Mouse (Mus musculus): Measurements from ENCODE around the gene Cda. TPM values are rescaled to one million over a fixed set of nuclear protein-coding genes. Genes with fewer than 3 reads are reported as not detected.

Gene Cda
- 2.7 and 7.4 TPM in 2 replicates for total RNA-seq (2014; rRNA removed; ENCODE audit: low replicate concordance)
- polyA plus RNA-seq (2015; fragmentation: Nextera tagmentation; extraction: Ambion mirVana): 7.0 and 7.6 TPM in 2 replicates

- ATAC-seq (ENCODE audit: insufficient read depth, low read depth): peak; percentile 93
- Histone ChIP-seq H3K27ac (ENCODE audit: low read depth) (peak within 1 kb of the TSS; percentile 61), H3K4me3 (ENCODE audit: low read depth, low read length) (peak within 1 kb of the TSS; percentile 44), H3K9me3 (replicated peaks; ENCODE audit: control insufficient read depth, low read length) (no peaks in the 10 kb centered on the region), H3K9ac (replicated peaks; ENCODE audit: low read depth, low read length) (peak within 1 kb of the TSS; percentile 21; the same call in 1 of the 2 replicates), H3K4me2 (ENCODE audit: low read depth, low read length) (peak within 1 kb of the TSS; percentile 66), H3K36me3 (replicated peaks; ENCODE audit: control insufficient read depth, insufficient read depth, low read length) (no peaks in the 10 kb centered on the region), H3K4me1 (ENCODE audit: control insufficient read depth, insufficient read depth) (peaks cover 15% of the 10 kb centered on the region), H3K27me3 (ENCODE audit: control insufficient read depth, insufficient read depth, low read length) (peaks cover 4% of the 10 kb centered on the region; the same call in 1 of the 2 replicates)
- WGBS: 7% methylated on average over 34 of the region's 34 CpGs
- TF ChIP-seq EP300 (IDR thresholded peaks at IDR 0.05; ENCODE audit: low read depth) (no peak), CTCF (IDR thresholded peaks at IDR 0.05; ENCODE audit: low read depth) (peak; percentile 19; the same call in 1 of the 2 replicates)
- DNase-seq (ENCODE audit: low spot score): peak; percentile 84
These were observed at the start of gene Cda for GRCm38 (mm10) chr4:138367641-138368497. Gene Cda, minus strand, starts transcription at chr4:138367992.

- TF ChIP-seq EP300 (IDR thresholded peaks at IDR 0.05; ENCODE audit: low read depth) (no peak), CTCF (IDR thresholded peaks at IDR 0.05; ENCODE audit: low read depth) (no peak)
- DNase-seq (ENCODE audit: low spot score) (no peak), ATAC-seq (ENCODE audit: insufficient read depth, low read depth) (no peak)
- H3K4me3 ChIP-seq (ENCODE audit: low read depth, low read length): no peak overlapping the region
- H3K4me1 ChIP-seq (ENCODE audit: control insufficient read depth, insufficient read depth): no peaks in the 10 kb centered on the region
- H3K36me3 ChIP-seq (replicated peaks; ENCODE audit: control insufficient read depth, insufficient read depth, low read length): no peaks in the 10 kb centered on the region
- WGBS: 58% methylated on average over 5 of the region's 5 CpGs
- no peak overlapping the region for H3K4me2 ChIP-seq (ENCODE audit: low read depth, low read length)
- H3K9me3 ChIP-seq (replicated peaks; ENCODE audit: control insufficient read depth, low read length): no peaks in the 10 kb centered on the region
- no peak overlapping the region for H3K27ac ChIP-seq (ENCODE audit: low read depth)
- H3K27me3 ChIP-seq (ENCODE audit: control insufficient read depth, insufficient read depth, low read length): peaks cover 16% of the 10 kb centered on the region; the same call in 1 of the 2 replicates
- H3K9ac ChIP-seq (replicated peaks; ENCODE audit: low read depth, low read length): no peak overlapping the region
These were observed 48.6 kb upstream of the Cda start for GRCm38 (mm10) chr4:138416414-138416813.

DNA sequence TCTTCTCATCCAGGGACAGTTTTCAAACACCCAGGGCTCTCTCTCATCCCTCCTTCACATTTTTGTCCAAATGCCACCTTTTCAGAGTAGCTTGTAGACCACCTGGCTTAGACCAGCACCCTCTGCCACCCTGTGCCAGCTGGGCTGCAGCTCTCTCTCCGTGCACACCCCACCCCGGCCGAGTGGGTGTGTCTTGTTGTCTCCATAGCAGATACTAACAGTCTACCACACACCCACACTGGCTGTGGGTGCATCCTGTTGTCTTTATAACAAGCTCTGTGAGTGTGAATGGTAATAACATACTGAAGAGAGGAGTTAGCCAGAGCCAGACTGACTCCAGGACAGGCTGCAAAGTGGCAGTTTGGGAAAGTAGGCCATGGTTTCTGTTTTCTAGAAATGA lies 48.2 kb upstream of the Cda start:
- Histone ChIP-seq H3K27ac (ENCODE audit: low read depth) (no peak overlapping the region), H3K36me3 (replicated peaks; ENCODE audit: control insufficient read depth, insufficient read depth, low read length) (no peaks in the 10 kb centered on the region), H3K9ac (replicated peaks; ENCODE audit: low read depth, low read length) (no peak overlapping the region), H3K4me2 (ENCODE audit: low read depth, low read length) (no peak overlapping the region), H3K27me3 (ENCODE audit: control insufficient read depth, insufficient read depth, low read length) (peaks cover 19% of the 10 kb centered on the region; the same call in 1 of the 2 replicates), H3K4me3 (ENCODE audit: low read depth, low read length) (no peak overlapping the region), H3K9me3 (replicated peaks; ENCODE audit: control insufficient read depth, low read length) (no peaks in the 10 kb centered on the region), H3K4me1 (ENCODE audit: control insufficient read depth, insufficient read depth) (no peaks in the 10 kb centered on the region)
- DNase-seq (ENCODE audit: low spot score) (no peak), ATAC-seq (ENCODE audit: insufficient read depth, low read depth) (no peak)
- 64% methylated on average over 3 of the region's 3 CpGs for WGBS
- no peak for TF ChIP-seq CTCF (IDR thresholded peaks at IDR 0.05; ENCODE audit: low read depth)
- TF ChIP-seq EP300 (IDR thresholded peaks at IDR 0.05; ENCODE audit: low read depth): no peak

DNA sequence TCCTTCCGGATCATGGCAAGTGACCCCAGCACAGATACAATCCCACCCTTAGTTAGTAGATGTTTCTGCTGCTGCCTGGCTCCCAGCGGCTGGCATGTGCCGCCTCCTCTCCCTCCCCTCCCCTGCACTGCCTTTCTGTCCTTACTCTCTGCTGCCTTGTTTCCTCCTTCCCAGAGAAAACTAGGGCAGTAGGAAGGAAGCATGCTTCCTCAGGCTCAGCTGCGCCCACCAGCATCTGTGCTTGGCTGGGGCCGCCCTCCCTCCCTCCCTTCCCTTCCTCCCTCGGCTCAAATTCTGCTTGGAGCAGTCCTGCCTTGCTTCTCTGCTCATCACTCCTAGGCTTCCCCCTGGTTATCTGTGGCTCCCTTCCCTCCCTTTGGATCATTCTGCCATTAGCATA lies 46.9 kb upstream of the Cda start:
- H3K4me3 ChIP-seq (ENCODE audit: low read depth, low read length): no peak overlapping the region
- no peaks in the 10 kb centered on the region for H3K9me3 ChIP-seq (replicated peaks; ENCODE audit: control insufficient read depth, low read length)
- 0 out of 2 replicates have a peak overlapping the region, but pooled peaks have one; percentile 30 for H3K27ac ChIP-seq (ENCODE audit: low read depth)
- TF ChIP-seq CTCF (IDR thresholded peaks at IDR 0.05; ENCODE audit: low read depth) (no peak), EP300 (IDR thresholded peaks at IDR 0.05; ENCODE audit: low read depth) (no peak)
- DNase-seq (ENCODE audit: low spot score): no peak
- 8% methylated on average over 6 of the region's 6 CpGs for WGBS
- peaks cover 21% of the 10 kb centered on the region; the same call in 1 of the 2 replicates for H3K27me3 ChIP-seq (ENCODE audit: control insufficient read depth, insufficient read depth, low read length)
- H3K4me2 ChIP-seq (ENCODE audit: low read depth, low read length): peak overlapping the region; percentile 20
- H3K9ac ChIP-seq (replicated peaks; ENCODE audit: low read depth, low read length): no peak overlapping the region
- H3K36me3 ChIP-seq (replicated peaks; ENCODE audit: control insufficient read depth, insufficient read depth, low read length): no peaks in the 10 kb centered on the region
- no peak for ATAC-seq (ENCODE audit: insufficient read depth, low read depth)
- H3K4me1 ChIP-seq (ENCODE audit: control insufficient read depth, insufficient read depth): no peaks in the 10 kb centered on the region

DNA sequence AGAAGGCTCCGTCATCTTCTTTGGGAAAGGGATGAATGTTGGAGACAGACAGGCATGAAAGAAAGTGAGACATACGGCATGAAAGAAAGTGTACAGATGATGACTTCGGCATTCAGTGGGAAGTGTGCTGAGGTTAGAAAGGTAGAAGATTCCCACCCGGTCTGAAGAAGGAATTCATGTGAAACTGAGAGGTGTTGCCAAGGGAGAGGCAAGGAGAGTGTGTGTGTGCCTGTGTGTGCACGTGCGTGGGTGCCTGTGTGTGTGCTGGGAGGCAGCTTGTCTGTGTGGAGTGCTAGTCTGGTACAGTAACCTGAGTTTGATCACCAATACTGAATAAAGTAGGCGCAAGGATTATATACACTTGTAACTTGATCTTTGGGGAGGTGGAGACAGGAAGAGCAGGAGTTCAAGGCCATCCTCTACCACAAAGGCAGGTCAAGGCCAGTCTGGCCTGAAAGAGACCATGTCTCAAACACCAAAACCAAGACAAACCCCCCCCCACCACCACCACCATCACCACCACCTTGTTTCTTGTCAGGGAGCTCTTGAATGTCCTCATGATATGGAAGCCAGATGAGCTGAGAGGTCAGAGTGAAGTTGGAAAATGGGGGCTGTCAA lies 43.8 kb upstream of the Cda start:
- TF ChIP-seq EP300 (IDR thresholded peaks at IDR 0.05; ENCODE audit: low read depth) (no peak), CTCF (IDR thresholded peaks at IDR 0.05; ENCODE audit: low read depth) (no peak)
- DNase-seq (ENCODE audit: low spot score) (no peak), ATAC-seq (ENCODE audit: insufficient read depth, low read depth) (no peak)
- no peak overlapping the region for H3K4me3 ChIP-seq (ENCODE audit: low read depth, low read length)
- no peaks in the 10 kb centered on the region for H3K4me1 ChIP-seq (ENCODE audit: control insufficient read depth, insufficient read depth)
- H3K36me3 ChIP-seq (replicated peaks; ENCODE audit: control insufficient read depth, insufficient read depth, low read length): no peaks in the 10 kb centered on the region
- H3K9me3 ChIP-seq (replicated peaks; ENCODE audit: control insufficient read depth, low read length): no peaks in the 10 kb centered on the region
- H3K27me3 ChIP-seq (ENCODE audit: control insufficient read depth, insufficient read depth, low read length): 0 out of 2 replicates have a peak, but pooled peaks cover 8% of the 10 kb centered on the region
- H3K27ac ChIP-seq (ENCODE audit: low read depth): no peak overlapping the region
- WGBS: 53% methylated on average over 7 of the region's 7 CpGs
- H3K4me2 ChIP-seq (ENCODE audit: low read depth, low read length): no peak overlapping the region
- H3K9ac ChIP-seq (replicated peaks; ENCODE audit: low read depth, low read length): no peak overlapping the region
